Mouse (Mus musculus) brain, adult 2 months (tissue): ENCODE results near the gene Dtnb.
"Not testable (repeated sequence)": the region's sequence is repeated elsewhere in the genome, so short reads cannot be mapped to it uniquely, and the experiment has no call there.

Experiments used
- DNase-seq: peaks from one replicate; pipeline ENCODE4 v3.0.0; 2011; ENCODE audit warnings: low read depth, low spot score

The Dtnb gene

DNA sequence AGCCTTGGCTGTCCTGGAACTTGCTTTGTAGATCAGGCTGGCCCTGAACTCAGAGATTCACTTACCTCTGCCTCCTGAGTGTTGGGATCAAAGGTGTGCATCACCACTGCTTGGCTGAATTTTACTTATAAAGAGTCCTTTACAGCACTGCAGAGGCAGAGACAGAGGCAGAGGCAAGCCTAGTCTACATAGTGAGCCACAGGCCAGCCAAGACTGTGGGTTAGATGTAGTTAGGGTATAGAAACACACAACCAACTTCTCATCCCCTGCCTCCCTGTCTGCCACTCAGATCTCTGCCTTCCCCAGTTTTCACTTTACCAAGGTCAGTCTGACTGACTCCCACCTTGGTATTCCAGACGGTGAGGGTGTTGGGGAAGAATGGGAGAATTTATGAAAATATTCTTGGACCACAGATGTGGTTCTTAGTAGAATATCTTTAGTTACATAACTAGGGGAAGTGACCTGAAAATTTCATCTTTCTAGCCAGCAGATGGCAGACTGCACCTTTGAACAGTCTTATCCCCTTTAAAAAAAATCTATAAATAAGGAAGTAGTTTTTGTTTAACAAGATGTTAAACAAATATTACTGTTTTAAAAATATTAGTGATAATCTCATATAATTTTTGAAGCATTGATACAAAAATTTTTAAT is 88.9 kb downstream of the Dtnb start:
- peak; percentile 89 for DNase-seq

DNA sequence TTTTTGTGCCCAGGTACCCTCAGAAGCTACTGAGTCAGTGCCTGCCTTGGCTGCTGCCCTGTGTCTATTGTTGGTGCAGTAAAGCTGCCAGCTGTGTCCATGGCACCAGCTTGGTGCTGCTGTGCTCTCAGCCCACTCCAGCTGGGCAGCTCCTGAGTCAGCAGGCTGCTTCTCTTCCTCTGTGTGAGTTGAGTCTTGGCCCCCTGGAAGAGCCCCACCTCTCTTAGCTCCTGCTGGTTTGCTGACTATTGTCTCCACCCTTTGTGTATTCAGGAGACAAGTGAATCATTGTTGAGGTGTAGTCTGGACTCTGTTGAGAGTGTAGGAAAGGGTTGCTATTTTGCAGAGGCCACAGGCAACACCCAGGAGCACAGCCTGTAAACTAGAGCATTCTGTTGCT is 90.5 kb downstream of the Dtnb start:
- peak; percentile 87 for DNase-seq

DNA sequence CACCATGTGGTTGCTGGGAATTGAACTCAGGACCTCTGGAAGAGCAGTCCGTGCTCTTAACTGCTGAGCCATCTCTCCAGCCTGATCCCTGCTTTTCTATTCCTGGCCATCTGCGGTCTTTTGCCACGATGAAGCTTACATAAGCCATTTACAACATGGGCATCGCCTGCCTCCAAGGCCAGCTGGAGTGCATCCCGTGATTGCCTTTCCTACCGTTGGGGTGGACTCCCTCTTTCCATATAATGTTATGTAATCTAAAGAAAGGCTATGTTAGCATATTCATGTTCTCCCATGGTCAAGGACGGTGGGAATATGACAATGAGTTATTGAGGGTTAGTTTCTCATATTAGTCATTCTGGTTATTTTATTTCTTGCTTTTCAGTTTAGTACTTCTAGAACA is 91.2 kb downstream of the Dtnb start:
- peak; percentile 61 for DNase-seq

DNA sequence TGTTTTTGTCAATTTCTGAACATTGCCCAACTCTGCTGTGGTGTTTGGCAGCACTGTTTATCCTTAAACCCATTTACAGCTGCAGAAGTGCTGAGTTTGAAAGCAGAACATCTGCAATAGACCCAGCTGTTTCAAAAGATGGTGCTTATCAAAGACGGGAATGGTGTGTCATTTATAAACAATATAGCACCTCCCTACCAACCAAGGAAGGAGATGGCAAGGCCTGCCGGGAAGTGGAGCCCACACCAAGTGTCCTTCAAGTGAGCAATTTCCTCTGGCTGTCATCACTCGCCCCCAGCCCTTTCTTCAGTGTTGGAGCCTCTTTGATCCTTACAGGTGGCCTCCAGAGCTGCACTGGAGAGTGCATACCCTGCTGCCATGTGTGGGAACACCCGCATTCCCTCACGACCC is 97.8 kb downstream of the Dtnb start:
- no peak for DNase-seq

DNA sequence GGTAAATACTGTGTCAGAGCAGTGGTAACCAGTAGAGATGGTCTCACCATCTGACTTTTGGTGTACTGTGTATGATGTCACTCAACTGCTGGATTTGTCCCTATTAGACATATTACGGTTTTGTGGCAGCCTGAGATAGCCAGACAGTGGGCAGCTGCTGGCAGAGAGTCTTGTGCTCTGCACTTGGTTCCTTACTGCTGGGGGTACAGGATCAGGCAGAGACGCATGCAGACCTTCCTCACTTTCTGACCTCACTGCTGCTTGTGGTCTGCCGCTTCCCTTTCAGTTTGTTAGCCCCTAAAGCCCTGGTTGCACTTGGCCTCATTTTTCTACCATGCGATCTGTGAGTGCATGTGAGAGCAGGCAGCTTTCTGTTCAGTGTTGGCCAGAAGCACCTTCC is 98.9 kb downstream of the Dtnb start:
- no peak for DNase-seq

DNA sequence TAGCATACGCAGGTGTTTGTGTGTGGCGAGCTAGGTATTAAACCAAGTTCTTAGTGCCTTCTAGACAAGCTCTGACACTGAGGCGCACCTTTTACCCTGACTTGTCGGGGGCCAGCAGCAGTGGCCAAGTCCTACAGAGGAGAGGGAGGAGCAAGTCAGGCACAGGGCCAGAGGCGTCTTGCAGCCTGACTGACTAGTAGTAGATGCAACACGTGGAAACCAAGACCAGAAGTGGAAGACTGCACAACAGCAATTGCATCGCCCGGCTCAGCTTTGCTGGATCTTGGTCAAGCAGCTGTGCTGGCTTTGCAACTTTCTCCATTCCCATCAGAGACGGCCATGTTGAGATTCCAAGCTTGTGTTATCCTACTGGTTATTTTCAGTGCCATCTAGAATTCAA is 100.6 kb downstream of the Dtnb start:
- DNase-seq = no peak

DNA sequence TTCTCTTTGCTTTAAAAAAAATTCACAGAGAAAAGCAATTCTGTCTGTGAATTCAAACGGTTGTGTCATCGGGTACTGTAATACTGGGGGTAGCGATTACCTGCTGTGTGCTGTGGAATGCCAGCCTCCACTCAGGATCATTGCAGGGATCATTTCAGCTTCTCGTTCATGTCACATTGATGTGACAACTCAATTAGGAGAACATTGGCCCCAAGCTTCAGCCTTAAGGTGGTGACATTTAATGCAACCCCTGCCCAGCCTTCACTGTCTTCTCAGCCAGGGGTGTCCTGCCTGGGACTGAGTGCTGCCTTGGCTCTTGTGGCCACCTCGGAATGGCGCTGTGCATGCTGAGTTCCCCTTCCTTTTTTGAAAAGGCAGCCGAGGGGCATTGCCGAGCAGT is 101.7 kb downstream of the Dtnb start:
- no peak for DNase-seq

DNA sequence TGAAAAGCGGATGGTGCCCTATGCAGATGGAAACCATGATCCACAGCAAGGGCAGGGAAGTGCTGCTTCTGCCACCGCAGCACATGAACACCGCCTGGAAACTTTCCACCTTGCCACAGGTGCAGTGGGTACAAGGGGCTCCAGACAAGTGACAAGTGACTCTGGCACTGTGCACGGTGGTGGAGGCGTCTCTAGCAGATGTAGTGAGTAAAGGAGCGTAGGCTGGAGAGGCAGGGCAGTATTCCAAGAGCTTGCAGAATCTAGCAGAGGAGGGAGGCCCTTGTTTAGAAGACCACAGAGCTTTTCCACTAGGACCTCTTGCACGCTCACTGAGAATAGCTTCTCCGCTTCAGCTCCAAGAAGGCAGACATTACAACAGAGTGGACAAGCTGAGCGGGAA is 102.7 kb downstream of the Dtnb start:
- DNase-seq = peak; percentile 93

DNA sequence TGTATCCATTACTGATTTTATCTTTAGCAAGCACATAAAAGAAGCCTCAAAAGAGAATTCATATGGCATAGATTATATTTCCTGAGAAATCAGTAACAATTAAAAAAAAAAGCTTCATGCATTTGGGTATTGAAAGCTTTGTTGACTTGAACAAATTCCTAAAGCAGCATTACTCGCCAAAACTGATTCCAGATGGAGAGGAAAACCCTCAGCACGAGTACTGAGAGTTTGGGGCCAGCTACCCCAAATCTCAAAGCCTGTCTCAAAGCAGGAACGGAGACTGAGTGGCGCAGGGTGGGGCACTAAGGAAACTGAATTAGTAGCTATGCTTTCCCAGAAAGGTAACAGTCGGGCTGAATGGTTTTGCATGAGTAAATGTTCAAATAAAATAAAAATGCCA is 108.5 kb downstream of the Dtnb start:
- DNase-seq = no peak

DNA sequence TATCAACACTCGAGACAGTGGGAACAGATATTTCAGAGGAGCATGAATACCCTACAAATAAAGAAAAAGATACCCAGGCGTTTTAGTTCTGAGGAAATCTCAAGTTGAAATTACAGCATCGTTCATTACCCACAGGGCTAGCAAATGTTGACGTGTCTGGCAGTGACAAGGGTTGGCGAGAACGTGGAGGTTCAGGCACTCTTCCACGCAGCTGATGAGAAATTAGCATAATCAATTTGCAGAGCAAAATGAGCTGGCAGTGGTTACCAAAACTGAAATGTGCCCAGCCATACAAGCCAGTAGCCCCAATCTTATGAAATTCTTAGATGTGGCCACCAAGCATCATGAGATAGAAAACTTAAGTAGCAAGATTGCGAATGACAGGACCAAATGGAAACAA is 110.9 kb downstream of the Dtnb start:
- DNase-seq = no peak

DNA sequence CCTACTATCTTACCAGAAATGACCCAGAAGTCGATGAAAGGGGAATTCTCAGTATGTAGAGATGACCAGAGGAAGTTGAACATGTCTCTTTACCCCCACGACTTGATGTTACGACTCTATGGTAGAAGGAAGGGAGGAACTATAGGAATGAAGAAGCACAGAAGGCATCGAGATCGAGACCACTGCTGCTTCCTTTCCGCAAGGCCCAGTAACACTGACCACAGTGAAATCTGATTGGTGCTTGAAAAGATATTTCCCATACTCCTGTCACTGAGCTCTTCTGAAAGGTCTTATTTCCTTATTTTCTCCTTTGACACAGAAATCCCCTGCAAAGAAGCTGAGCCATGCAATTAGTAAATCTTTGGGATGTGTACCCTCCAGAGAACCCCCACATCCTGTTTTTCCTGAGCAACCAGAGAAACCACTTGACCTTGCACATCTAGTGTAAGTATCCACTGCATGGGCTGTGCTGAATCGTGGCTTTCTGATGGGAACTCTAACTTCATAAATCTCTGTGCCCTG is 114.3 kb downstream of the Dtnb start:
- DNase-seq = no peak

DNA sequence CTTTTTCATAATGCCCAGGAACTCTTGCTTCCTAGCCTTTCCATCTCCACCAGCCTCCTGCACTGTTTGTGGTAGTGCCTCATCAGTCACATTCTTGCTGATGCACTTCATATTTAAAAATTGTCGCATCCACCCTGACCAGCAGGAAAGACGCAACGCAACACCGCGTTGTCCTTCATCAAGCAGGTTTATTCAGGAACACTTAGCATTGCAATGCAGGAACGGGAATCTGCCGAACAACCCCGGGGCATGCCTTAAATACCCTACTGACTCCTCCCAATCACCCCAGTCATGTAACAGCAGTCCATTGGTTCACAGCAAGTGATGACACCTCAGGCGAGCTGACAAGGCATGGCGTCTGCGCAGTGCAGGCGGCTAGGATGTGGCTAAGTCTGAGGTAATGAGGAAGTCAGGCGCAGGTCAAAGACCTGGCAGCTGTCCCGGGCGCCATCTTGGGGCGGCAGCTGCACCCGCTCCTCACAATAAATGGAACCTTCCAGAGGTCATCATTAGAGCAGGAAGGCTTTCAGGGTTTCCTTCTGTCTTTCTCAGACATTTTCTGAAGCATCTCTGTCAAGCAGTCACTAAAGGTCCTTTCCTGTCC is 118.8 kb downstream of the Dtnb start:
- DNase-seq = not testable (repeated sequence)

DNA sequence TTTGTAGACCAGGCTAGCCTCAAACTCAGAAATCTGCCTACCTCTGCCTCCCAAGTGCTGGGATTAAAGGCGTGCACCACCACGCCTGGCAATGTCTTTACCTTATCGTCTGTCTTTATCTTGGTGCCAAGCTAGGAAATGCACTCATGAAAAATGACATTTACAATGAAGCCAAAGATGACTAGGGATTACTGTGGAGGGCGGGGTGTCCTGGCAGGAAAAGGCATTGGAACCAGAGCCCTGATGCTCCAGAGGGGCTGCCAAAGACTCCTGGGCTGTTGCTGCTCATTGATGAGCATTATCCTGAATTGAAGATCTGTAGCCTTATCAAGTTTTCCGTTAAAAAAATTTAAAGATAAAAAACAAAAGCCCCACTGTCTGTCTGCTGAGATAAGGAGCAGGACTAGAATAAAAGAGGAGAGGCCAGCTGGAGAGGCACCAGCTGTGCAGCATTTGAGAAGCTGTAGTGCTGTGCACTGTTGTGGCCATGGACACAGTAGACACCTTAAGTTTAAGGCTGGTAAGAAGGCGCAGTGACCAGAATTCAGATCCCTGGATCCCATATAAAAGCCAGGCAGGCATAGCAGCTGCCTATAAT is 120.7 kb downstream of the Dtnb start:
- peak; percentile 43 for DNase-seq

DNA sequence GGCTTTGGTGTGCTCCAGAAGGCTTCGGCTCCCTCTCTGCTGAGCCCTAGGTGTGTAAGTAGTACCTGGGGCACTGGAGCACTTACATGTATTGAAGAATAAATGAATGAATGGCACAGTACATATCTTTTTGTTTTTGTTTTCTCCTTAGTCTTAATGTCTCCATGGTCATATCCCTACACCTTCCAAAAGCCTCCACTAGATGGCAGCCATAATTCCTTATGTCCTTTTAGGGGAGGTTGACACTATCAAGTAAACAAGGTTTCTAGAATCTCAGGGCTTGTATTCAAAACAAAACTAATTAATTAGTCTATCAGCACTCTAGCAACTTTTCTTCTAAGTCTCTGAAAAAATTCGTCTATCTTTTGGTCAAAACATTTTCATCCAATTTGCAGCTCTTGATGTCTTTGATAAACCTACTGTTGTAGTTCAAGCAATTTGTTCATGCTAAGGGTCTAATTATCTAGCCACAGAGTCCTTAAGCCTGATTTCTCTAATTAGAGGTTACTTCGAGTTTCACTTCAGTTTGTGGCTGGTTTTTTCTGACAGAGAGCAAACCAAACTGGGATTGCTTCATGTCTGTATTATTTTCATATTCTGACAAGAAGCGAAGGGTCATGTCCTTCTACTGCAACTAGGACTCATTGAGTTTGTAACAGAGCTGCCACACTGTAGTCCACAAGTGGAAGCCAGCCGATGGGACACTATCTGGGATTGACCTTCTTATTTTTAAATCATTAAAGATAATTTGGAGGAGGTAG is 123.7 kb downstream of the Dtnb start:
- DNase-seq = peak; percentile 88

DNA sequence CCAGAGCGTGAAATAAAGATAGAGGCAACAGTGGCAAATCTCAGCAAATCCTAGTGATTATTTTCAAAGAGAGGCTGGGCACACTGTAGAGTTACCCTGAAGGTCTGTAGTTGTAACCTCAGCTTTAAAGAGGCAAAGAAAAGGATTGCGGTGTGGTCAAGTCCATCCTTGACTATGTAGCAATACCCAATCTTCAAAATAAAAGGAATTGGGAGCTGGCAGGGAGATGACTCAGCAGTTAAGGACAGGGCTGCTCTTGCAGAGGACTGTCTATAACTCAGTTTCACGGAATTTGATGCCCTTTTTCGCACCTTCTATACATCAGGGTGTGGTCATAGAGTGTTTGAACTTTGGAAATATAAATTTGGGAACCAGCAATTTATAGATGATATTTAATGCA is 128.3 kb downstream of the Dtnb start:
- DNase-seq = no peak

DNA sequence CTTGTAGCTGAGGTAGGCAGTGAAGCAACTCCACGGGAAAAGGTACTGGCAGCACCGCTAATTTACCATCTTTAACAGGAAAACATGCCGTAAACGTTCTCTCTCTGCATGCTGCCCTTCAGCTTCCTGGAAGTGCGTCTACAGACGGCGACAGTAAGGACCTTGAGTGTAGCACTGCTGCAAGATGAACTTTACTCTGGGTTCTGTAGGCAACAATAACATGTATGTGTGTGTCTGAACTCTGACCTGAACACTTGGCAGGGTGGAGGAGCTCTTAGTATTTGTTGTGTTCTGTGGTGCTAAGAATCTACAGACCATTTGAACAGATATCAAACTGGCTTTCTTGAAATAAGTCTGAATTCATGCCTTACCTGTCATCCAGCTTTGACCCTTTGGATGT is 130.7 kb downstream of the Dtnb start:
- DNase-seq = no peak

DNA sequence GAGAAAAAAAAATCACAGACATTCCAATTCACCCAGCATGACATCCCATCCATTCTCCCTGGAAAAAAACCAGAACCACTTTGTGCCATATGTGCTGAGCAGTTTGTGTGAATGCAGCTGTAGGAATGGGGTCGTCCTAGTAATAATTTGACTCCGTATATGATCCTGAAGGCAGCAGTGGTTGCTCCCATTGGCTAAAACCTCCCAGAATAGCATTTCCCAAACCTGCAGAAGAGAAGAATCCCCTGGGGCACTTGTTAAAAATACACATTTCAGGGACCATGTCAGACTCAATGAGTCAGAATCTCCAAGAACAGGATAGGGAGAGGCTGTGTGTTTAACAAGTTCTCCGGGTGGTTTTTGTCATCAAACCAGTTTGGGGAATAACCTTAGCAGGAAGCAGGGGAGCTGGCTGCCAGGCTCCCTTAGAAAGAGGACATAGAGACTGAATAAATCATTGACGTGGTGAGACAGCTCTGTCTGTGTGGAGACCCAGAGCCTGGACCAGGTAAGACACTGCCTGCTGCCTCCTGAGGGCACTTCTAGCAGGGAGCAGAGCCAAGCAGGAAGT is 147.1 kb downstream of the Dtnb start:
- peak; percentile 67 for DNase-seq

DNA sequence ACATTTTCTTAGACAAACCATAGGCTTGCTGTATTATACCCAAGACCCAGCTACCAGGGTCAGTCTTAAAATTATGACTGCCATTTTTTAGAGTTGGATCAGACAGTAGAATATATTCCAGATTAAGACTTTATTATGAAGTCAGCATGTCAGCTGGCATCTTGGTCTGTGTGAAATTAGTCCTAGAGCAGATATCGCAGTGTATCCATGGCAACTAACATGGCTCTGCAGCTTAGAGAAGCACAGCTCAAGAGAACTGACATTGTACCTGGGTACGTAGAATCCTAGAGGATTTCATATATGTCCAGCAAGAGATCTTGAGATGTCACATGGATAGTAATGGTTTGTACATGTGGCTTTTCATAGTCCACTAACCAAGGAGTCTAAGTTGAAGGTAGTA is 148.3 kb downstream of the Dtnb start:
- peak; percentile 36 for DNase-seq

DNA sequence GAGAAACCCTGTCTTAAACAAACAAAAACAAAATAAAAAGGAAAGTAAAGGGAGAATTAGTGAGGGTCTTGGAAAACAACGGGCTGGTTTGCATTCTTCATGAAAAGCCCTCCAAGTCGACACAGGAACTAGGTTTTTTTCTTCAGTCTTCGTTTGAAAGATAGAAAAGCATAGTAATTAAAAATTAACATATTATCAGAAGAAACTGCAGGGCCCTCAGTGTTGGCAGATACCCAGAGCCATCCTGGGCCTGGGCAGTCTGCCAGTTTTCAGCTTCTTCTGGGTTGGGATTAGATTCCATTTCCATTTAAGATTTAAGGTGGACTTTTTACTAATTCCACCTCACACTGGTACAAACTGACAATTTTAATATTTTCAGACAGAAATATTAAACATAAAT is 151.6 kb downstream of the Dtnb start:
- peak; percentile 55 for DNase-seq

DNA sequence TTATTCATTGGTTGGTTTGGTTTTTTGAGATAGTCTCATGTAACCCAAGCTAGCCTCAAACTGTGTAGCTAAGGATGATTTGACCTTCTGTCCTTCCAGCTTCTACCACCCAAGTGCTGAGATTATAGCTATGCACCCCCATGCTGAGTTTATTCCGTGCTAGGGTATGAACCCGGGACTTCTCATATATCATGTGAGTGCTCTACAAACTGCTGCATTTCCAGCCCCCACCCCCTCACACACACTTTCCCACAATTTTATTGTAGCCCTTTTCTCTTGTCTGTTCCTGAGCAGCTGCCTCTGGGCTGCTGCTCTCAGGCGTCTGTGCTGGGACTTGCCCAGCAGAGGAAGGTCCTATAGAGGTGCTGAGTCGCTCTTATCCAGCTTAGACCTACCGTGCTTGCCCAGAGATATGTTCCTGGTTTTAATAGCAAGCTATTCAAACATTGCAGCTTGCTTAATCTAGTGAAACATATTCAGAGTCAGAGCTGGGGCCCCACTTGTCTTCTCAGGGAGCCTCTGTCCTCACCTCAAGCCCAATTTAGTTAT is 152.7 kb downstream of the Dtnb start:
- no peak for DNase-seq

DNA sequence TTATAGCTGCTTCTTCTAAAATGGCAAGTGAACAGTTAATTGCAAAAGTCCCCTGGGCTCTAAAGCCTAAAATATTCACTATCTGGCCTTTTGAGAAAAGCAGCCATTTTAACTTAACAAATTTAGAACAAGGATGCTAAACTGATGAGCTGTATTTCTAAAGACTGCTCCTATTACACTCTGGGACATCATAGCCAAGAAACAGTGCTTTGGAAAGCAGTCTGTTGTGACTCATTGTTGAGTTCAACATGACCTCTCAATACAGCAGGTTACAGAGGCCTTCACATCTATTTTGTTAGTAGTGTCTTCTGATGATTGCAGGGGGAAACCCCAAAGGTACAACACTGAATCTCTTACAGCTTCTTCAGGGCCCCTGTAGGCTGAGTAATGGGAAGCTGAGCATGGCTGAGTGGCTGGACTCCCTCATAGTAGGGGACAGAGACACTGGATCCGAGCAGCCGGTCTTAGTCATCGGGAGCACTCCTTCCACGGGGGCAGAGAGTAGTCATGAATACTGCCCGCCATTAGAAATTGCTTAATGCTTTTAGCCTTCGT is 157.4 kb downstream of the Dtnb start:
- DNase-seq = no peak
